Mouse (Mus musculus) G1E (cell line): ENCODE measurements around the gene C130032M10Rik.

Experiments
- CTCF ChIP-seq: IDR thresholded peaks from 2 replicates; pipeline ENCODE4 v1.5.1; 2012; ENCODE audit warnings: low read depth, low read length, inconsistent platforms, mixed read lengths
- GATA1 ChIP-seq: IDR thresholded peaks from 2 replicates; pipeline ENCODE4 v1.6.1; 2012; ENCODE audit warnings: borderline replicate concordance, low read length, inconsistent platforms, mixed read lengths
- TAL1 ChIP-seq: conservative IDR thresholded peaks from 2 replicates; pipeline ENCODE4 v1.6.1; 2012; ENCODE audit warnings: low read depth, low read length, inconsistent platforms, mixed read lengths

DNA sequence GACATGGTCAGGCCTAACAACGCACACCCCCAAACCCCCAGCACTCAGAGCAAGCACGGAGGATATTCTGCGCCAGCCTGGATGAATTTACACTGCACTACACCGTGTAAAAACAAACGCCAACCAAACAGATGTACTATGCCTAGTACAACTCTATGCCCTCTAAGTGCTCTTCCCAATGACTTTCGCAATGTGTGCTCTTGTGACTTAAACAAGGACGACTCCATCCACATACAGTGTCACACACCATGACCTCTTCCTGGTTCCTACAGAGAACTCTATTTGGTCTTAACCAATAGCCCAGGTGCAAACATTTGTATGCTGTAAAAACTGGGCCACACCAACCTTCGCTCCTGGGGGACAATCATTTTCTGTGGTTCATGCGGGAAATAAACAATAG is 7.0 kb downstream of the C130032M10Rik start:
- no peak for TF ChIP-seq CTCF
- TF ChIP-seq TAL1, result no peak
- TF ChIP-seq GATA1, result no peak
